Mouse (Mus musculus): ENCODE measurements at regions not wholly inside any gene's neighbourhood (a gene's known extent, or its start where the extent isn't known, plus 50 kb on each side); places are given as distances from the start of the nearest gene placed in this dataset.

DNA sequence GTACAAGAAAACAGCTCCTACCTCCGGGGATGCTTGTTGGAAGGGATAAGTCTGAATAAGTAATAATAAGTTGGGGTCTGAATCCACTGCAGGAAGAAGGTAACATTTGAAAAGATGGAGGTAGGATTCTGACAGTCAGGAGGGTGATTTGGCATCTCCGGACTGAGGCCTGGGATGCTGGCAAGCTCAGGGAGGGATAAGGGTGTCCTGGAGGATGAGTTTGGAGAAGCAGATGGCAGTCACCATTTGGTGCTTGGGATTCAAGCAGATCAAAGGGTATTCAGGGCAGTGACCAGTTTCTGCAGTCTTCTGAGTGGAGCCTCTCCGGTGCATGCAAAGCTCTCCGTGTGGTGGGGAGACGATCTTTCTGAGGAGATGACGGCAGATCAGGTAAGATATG lies 62.9 kb upstream of the Gm2310 start:
- peak; percentile 81 for ATAC-seq (ENCODE audit: insufficient number of reproducible peaks, low FRiP score, low TSS enrichment)

DNA sequence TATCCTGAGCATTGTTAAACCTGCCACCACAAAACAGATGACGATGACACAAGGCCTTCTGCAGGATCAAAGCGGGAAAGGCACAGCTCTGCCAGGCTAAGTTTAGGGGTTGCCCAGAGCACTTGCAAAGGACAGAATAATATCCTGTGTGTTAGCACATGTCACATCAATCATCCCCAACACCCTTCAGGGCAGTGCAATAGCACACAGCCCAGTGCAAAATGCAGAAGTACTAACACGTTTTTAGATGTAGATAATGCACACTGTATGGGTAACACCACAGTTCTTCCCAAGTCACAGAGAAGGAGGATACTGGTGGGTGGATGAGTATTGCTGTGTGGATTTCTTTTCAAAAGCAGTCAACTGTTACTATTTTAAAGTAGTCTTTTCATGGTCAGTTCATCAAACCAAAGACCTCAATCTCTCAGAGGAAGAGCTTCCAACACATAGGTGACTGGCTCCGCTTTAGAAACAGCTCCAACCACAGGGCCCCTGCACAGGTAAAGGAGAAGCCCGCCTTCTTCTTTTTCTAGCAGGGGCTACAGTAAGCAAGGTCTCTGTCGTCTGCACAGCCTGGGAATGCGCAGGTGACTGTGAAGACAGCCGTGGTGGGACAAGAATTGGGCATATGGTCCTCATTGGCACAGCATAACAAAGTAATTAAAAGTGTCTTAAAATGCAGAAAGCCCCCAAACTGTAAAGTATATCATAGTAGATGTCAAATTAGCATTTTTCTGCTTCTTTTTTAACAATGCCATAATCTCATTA lies 61.6 kb upstream of the Gm2310 start:
- no peak for ATAC-seq (ENCODE audit: insufficient number of reproducible peaks, low FRiP score, low TSS enrichment)

DNA sequence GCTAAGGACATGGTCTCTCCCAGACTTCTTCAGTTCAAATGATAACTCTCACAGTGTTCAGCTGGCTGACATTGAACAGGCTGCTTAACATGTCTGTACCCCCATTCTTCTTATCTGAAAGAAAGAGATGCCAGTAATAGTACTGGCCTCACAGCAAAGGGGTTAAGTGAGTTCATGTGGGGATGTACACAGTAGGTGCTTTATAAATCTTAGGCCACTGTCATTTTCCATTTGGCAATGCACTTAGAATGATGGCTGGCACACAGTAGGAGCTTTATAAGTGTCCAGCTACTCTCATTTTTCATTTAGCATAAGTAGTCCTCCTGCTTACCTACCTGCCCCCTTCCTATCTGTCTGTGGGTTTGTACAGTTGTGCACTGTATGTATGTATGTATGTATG lies 60.3 kb upstream of the Gm2310 start:
- no peak for ATAC-seq (ENCODE audit: insufficient number of reproducible peaks, low FRiP score, low TSS enrichment)

DNA sequence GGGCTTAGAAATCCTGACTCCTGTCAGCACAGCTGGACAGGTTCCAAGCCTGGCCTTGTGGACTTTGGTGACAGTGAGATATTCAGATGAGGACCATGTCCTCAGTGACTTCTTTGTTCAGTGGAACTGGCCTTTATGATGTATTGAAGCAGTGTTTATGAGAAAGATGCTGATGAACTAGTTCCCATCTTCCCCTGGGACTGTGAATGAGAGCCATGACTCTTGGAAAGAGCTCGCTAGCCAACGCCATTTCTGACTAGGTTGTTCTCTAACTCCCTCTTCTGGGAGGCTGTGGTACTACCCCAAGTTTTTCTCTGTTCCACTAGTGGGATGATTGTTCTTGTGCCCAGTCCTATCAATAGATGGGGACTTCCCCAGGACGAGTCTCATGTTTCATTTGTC lies 57.7 kb upstream of the Gm2310 start:
- 0 out of 2 replicates have a peak, but pooled peaks have one; percentile 31 for ATAC-seq (ENCODE audit: insufficient number of reproducible peaks, low FRiP score, low TSS enrichment)

DNA sequence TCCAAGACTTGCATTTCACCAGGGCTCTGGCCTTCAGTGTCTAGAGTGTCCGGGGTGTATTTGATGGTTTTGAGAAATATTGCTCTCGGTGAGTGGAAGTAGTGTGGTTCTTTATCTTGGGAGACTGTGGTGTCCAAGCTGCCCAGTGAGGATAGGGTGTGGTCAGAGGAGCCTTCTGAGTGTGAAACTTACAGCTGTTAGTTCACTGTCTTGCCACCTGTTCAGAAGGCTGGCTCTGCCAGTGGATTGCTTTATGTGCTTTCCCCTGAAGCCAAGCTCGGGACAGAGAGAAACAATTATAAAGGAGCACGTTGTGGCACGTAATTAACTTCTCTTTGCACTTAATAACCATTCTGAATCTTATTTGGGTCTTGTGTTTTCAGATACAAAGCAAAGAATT lies 57.2 kb upstream of the Gm2310 start:
- no peak for ATAC-seq (ENCODE audit: insufficient number of reproducible peaks, low FRiP score, low TSS enrichment)

DNA sequence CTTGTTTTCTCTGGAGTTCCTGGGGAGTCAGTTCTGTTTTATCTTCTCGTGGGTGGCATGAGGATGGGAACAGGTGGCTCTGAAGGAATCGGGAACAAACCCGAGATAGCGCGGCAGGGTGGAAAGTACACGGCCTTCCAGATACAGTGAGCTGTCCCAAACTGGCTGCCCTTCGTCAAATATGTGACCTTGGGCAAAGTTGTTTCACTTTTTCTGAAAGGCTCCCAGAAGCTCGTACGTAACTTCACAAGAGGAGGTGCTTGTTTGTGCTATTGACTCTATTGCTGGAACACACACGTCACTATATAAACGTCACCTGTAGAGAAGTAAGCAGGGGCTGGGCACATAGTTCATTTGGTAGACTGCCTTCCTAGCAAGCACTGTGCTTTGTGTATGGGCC lies 49.9 kb upstream of the Gm2310 start:
- ATAC-seq (ENCODE audit: insufficient number of reproducible peaks, low FRiP score, low TSS enrichment), result peak; percentile 33

Measured in cerebellum, adult (tissue).